Mouse (Mus musculus) G1E (cell line): ENCODE measurements around the gene Gm27021. TPM values are rescaled to one million over a fixed set of nuclear protein-coding genes. Genes with fewer than 3 reads are reported as not detected.

Experiments
- ATAC-seq: 2 replicates; pipeline ENCODE4 v1.8.0; 2016; ENCODE audit warnings: mild to moderate bottlenecking; ENCODE audit not compliant: insufficient number of reproducible peaks, poor library complexity, low FRiP score, severe bottlenecking; ENCODE audit errors: extremely low read depth
- DNase-seq: peaks from one replicate; pipeline ENCODE4 v3.0.0; 2012; ENCODE audit warnings: low spot score
- H3K27me3 ChIP-seq: 2 replicates; pipeline ENCODE4 v1.6.1; 2012; ENCODE audit warnings: mild to moderate bottlenecking, low read length, inconsistent platforms; ENCODE audit not compliant: insufficient read depth
- H3K36me3 ChIP-seq: replicated peaks from 2 replicates; pipeline ENCODE3; 2012; ENCODE audit warnings: mild to moderate bottlenecking, inconsistent platforms
- H3K4me1 ChIP-seq: 2 replicates; pipeline ENCODE4 v1.6.1; 2012; ENCODE audit warnings: low read depth, low read length, inconsistent platforms, mixed read lengths; ENCODE audit not compliant: insufficient read depth
- H3K4me3 ChIP-seq: 2 replicates; pipeline ENCODE4 v1.5.1; 2012; ENCODE audit warnings: low read depth, mild to moderate bottlenecking, inconsistent platforms, low read length, moderate library complexity, mixed read lengths
- H3K9me3 ChIP-seq: replicated peaks from 2 replicates; pipeline ENCODE4 v1.6.1; 2012; ENCODE audit warnings: inconsistent platforms
- CTCF ChIP-seq: IDR thresholded peaks from 2 replicates; pipeline ENCODE4 v1.5.1; 2012; ENCODE audit warnings: low read depth, low read length, inconsistent platforms, mixed read lengths
- GATA1 ChIP-seq: IDR thresholded peaks from 2 replicates; pipeline ENCODE4 v1.6.1; 2012; ENCODE audit warnings: borderline replicate concordance, low read length, inconsistent platforms, mixed read lengths
- GATA2 ChIP-seq: IDR thresholded peaks from 2 replicates; pipeline ENCODE4 v1.6.1; 2012; ENCODE audit warnings: low read depth, low read length, inconsistent platforms, borderline replicate concordance
- POLR2AphosphoS5 ChIP-seq: IDR thresholded peaks from 2 replicates; pipeline ENCODE4 v1.6.1; 2012; ENCODE audit warnings: low read depth, low read length, inconsistent platforms; ENCODE audit not compliant: insufficient replicate concordance
- TAL1 ChIP-seq: conservative IDR thresholded peaks from 2 replicates; pipeline ENCODE4 v1.6.1; 2012; ENCODE audit warnings: low read depth, low read length, inconsistent platforms, mixed read lengths
- polyA plus RNA-seq: library from polyadenylated mRNA; stranded (reverse); fragments of >175 nt; gene quantifications from 2 replicates; pipeline ENCODE4 v1.2.3, GENCODE M21; 2012
- total RNA-seq, 2 experiments: library from RNA; stranded (forward) in 1 of 2; stranded (reverse) in 1 of 2; fragments of 200-1000 nt in 1 of 2; fragments of >200 nt in 1 of 2; fragmentation: Nextera tagmentation in 1 of 2; gene quantifications; 2 replicates each; pipeline ENCODE4 v1.2.3; 2014 to 2017

The Gm27021 gene
- total and polyA plus RNA-seq, 3 experiments = 0.77 TPM; not detected in 2

- DNase-seq (no peak), ATAC-seq (no peak)
- Histone ChIP-seq H3K4me1 (no peaks in the 10 kb centered on the region), H3K9me3 (peaks cover 28% of the 10 kb centered on the region), H3K4me3 (no peak overlapping the region), H3K27me3 (no peaks in the 10 kb centered on the region), H3K36me3 (no peaks in the 10 kb centered on the region)
- TF ChIP-seq GATA2 (no peak), GATA1 (no peak), CTCF (no peak), POLR2AphosphoS5 (no peak)
Measured at GRCm38 (mm10) chr8:120697154-120697978, 29.5 kb upstream of the Gm27021 start.

GRCm38 (mm10) chr8:120696401-120697153 lies 28.7 kb upstream of the Gm27021 start:
- no peaks in the 10 kb centered on the region for H3K36me3 ChIP-seq
- no peaks in the 10 kb centered on the region for H3K4me1 ChIP-seq
- no peak for TF ChIP-seq CTCF
- no peak for TF ChIP-seq GATA1
- TF ChIP-seq GATA2 = no peak
- no peak for TF ChIP-seq POLR2AphosphoS5
- TF ChIP-seq TAL1 = no peak
- ATAC-seq (no peak), DNase-seq (no peak)
- H3K27me3 ChIP-seq = no peaks in the 10 kb centered on the region
- no peak overlapping the region for H3K4me3 ChIP-seq
- H3K9me3 ChIP-seq = peaks cover 25% of the 10 kb centered on the region

DNA sequence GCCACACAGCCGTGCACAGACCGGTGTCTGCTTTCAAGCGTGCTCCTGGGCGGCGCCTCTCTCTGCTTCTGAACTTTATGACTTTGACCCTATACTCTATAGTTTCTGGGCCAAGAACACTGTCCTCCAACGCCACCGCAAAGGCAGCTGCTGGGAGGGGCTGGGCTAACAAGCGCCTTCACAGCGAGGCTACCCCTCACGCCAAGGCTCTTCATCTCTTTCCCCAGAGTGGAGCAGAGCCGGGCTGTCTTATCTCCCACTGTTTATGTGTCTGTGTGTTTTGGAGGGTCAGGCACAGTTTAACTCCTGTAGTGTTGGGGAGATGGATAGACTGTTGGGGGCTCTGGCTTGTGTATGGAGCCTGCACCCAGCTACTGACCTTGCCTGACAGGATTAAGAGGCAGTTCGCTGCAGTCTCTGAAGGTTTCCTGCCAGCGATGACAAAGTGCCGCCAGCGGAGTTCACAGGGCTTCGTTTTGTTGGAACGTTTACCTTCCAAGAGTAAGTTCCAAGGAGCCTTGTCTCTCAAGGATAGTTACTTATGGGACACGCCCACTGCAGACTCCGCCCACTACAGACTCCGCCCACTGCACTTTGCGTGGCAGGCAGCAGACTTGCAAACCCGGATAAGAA lies 26.1 kb upstream of the Gm27021 start:
- DNase-seq = no peak

GRCm38 (mm10) chr8:120692934-120693333 lies 25.1 kb upstream of the Gm27021 start:
- Histone ChIP-seq H3K4me3 (no peak overlapping the region), H3K36me3 (no peaks in the 10 kb centered on the region), H3K27me3 (no peaks in the 10 kb centered on the region), H3K4me1 (no peaks in the 10 kb centered on the region), H3K9me3 (peaks cover 24% of the 10 kb centered on the region)
- DNase-seq (no peak), ATAC-seq (no peak)
- no peak for TF ChIP-seq CTCF
- TF ChIP-seq GATA1 = no peak
- TF ChIP-seq GATA2 = no peak
- TF ChIP-seq TAL1 = no peak
- no peak for TF ChIP-seq POLR2AphosphoS5

More for the DNA sequence above, 26.1 kb upstream of the Gm27021 start:
- no peak overlapping the region for H3K4me3 ChIP-seq
- H3K4me1 ChIP-seq = no peaks in the 10 kb centered on the region
- ATAC-seq = no peak
- H3K27me3 ChIP-seq = no peaks in the 10 kb centered on the region
- peaks cover 24% of the 10 kb centered on the region for H3K9me3 ChIP-seq
- no peak for TF ChIP-seq GATA2
- no peak for TF ChIP-seq POLR2AphosphoS5
- TF ChIP-seq GATA1 = no peak
- TF ChIP-seq TAL1 = no peak
- TF ChIP-seq CTCF = no peak
- H3K36me3 ChIP-seq = no peaks in the 10 kb centered on the region

DNA sequence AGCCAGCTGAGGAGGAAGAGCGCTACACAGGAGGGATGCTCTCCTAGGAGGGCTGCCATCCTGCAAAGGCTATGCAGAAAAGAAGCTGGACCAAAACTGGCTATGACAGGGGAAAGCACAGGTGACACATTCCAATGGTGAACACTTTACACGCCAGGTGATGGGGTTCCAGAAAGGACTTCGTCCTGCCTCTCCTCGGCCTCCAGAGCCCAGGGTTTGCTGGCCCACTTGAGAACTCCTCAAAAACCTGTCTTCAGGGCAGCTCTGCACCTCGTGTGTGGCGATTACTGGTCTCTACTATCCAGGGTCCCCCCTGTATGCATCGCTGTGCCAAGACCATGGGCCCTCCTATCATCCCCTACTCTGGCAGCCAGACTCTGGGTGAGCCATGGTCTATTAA lies 20.6 kb upstream of the Gm27021 start:
- ATAC-seq = no peak
- Histone ChIP-seq H3K27me3 (no peaks in the 10 kb centered on the region), H3K9me3 (peaks cover 6% of the 10 kb centered on the region), H3K36me3 (no peaks in the 10 kb centered on the region), H3K4me1 (peaks cover 3% of the 10 kb centered on the region; the same call in 1 of the 2 replicates), H3K4me3 (no peak overlapping the region)
- DNase-seq = no peak
- no peak for TF ChIP-seq POLR2AphosphoS5
- TF ChIP-seq CTCF = no peak
- TF ChIP-seq GATA1 = no peak
- no peak for TF ChIP-seq TAL1
- no peak for TF ChIP-seq GATA2

DNA sequence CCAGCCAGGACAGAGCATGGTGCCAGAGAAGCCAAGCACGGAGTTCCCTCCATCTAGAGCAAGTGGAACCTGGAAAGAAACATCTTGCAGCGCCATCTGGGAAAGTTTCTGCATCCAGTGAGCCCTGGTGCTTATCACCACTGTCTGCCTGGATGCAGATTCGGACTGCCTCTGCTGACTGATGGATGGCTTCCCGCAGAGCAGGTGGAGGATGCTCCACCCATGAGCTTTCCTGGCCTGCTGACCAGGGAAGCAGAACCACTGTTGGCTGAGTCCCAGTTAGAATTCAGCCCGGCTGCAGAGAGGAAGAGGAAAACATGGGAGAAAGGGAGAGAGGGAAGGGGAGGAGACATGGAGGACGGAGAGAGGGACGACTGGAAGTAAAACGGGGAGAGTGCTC lies 19.9 kb upstream of the Gm27021 start:
- no peak overlapping the region for H3K4me3 ChIP-seq
- TF ChIP-seq TAL1 (no peak), GATA1 (no peak), POLR2AphosphoS5 (no peak), CTCF (no peak), GATA2 (no peak)
- ATAC-seq (no peak), DNase-seq (no peak)
- no peaks in the 10 kb centered on the region for H3K27me3 ChIP-seq
- peaks cover 5% of the 10 kb centered on the region; the same call in 1 of the 2 replicates for H3K4me1 ChIP-seq
- H3K9me3 ChIP-seq = peaks cover 6% of the 10 kb centered on the region
- no peaks in the 10 kb centered on the region for H3K36me3 ChIP-seq
